Mouse (Mus musculus): Measurements from ENCODE around the gene Kctd19. TPM values are rescaled to one million over a fixed set of nuclear protein-coding genes. Genes with fewer than 3 reads are reported as not detected.

Kctd19 gene
- polyA plus RNA-seq, 1 experiment from 2014 or later = not detected

GRCm38 (mm10) chr8:105355179-105356024 lies 57.9 kb downstream of the Kctd19 start:
- Histone ChIP-seq H3K36me3 (ENCODE audit: control insufficient read depth, insufficient read depth) (peaks cover 4% of the 10 kb centered on the region; the same call in 1 of the 2 replicates), H3K9me3 (ENCODE audit: control insufficient read depth, low read length) (no peaks in the 10 kb centered on the region), H3K27ac (ENCODE audit: low read length) (no peak overlapping the region), H3K4me2 (ENCODE audit: low read length) (no peak overlapping the region), H3K4me3 (replicated peaks; ENCODE audit: low read length) (no peak overlapping the region), H3K4me1 (replicated peaks; ENCODE audit: control insufficient read depth, insufficient read depth, low read length) (peaks cover 5% of the 10 kb centered on the region), H3K27me3 (replicated peaks; ENCODE audit: control insufficient read depth, insufficient read depth, low read length) (no peaks in the 10 kb centered on the region), H3K9ac (replicated peaks; ENCODE audit: low read depth, low read length) (no peak overlapping the region)
- no peak for ATAC-seq
- 78% methylated on average over 26 of the region's 26 CpGs for WGBS

GRCm38 (mm10) chr8:105354549-105354948 lies 58.8 kb downstream of the Kctd19 start:
- Histone ChIP-seq H3K9me3 (ENCODE audit: control insufficient read depth, low read length) (no peaks in the 10 kb centered on the region), H3K27ac (ENCODE audit: low read length) (no peak overlapping the region), H3K4me1 (replicated peaks; ENCODE audit: control insufficient read depth, insufficient read depth, low read length) (peaks cover 14% of the 10 kb centered on the region), H3K9ac (replicated peaks; ENCODE audit: low read depth, low read length) (no peak overlapping the region), H3K4me3 (replicated peaks; ENCODE audit: low read length) (no peak overlapping the region), H3K4me2 (ENCODE audit: low read length) (no peak overlapping the region), H3K36me3 (ENCODE audit: control insufficient read depth, insufficient read depth) (peaks cover 4% of the 10 kb centered on the region; the same call in 1 of the 2 replicates), H3K27me3 (replicated peaks; ENCODE audit: control insufficient read depth, insufficient read depth, low read length) (no peaks in the 10 kb centered on the region)
- ATAC-seq = no peak
- 92% methylated on average over 4 of the region's 4 CpGs for WGBS

- H3K4me3 ChIP-seq (replicated peaks; ENCODE audit: low read length) = no peak overlapping the region
- no peak for ATAC-seq
- peaks cover 15% of the 10 kb centered on the region for H3K4me1 ChIP-seq (replicated peaks; ENCODE audit: control insufficient read depth, insufficient read depth, low read length)
- H3K27ac ChIP-seq (ENCODE audit: low read length) = no peak overlapping the region
- no peaks in the 10 kb centered on the region for H3K27me3 ChIP-seq (replicated peaks; ENCODE audit: control insufficient read depth, insufficient read depth, low read length)
- 75% methylated on average over 8 of the region's 8 CpGs for WGBS
- H3K4me2 ChIP-seq (ENCODE audit: low read length) = no peak overlapping the region
- H3K36me3 ChIP-seq (ENCODE audit: control insufficient read depth, insufficient read depth) = peaks cover 4% of the 10 kb centered on the region; the same call in 1 of the 2 replicates
- no peak overlapping the region for H3K9ac ChIP-seq (replicated peaks; ENCODE audit: low read depth, low read length)
- H3K9me3 ChIP-seq (ENCODE audit: control insufficient read depth, low read length) = no peaks in the 10 kb centered on the region
Observed at GRCm38 (mm10) chr8:105353583-105354135, 59.6 kb downstream of the Kctd19 start.

GRCm38 (mm10) chr8:105350186-105350585 lies 63.1 kb downstream of the Kctd19 start:
- no peak for ATAC-seq
- peak overlapping the region; percentile 94 for H3K4me2 ChIP-seq (ENCODE audit: low read length)
- WGBS = 29% methylated on average over 7 of the region's 7 CpGs
- no peaks in the 10 kb centered on the region for H3K9me3 ChIP-seq (ENCODE audit: control insufficient read depth, low read length)
- peak overlapping the region; percentile 75 for H3K4me3 ChIP-seq (replicated peaks; ENCODE audit: low read length)
- no peaks in the 10 kb centered on the region for H3K36me3 ChIP-seq (ENCODE audit: control insufficient read depth, insufficient read depth)
- no peak overlapping the region; the same call in 1 of the 2 replicates for H3K9ac ChIP-seq (replicated peaks; ENCODE audit: low read depth, low read length)
- no peak overlapping the region for H3K27ac ChIP-seq (ENCODE audit: low read length)
- no peaks in the 10 kb centered on the region for H3K27me3 ChIP-seq (replicated peaks; ENCODE audit: control insufficient read depth, insufficient read depth, low read length)
- peaks cover 32% of the 10 kb centered on the region for H3K4me1 ChIP-seq (replicated peaks; ENCODE audit: control insufficient read depth, insufficient read depth, low read length)

GRCm38 (mm10) chr8:105349096-105349771 lies 64.1 kb downstream of the Kctd19 start:
- H3K9ac ChIP-seq (replicated peaks; ENCODE audit: low read depth, low read length) = peak overlapping the region; percentile 81
- H3K4me3 ChIP-seq (replicated peaks; ENCODE audit: low read length) = peak overlapping the region; percentile 75
- ATAC-seq = peak; percentile 26
- H3K27me3 ChIP-seq (replicated peaks; ENCODE audit: control insufficient read depth, insufficient read depth, low read length) = no peaks in the 10 kb centered on the region
- H3K4me2 ChIP-seq (ENCODE audit: low read length) = peak overlapping the region; percentile 94
- peaks cover 32% of the 10 kb centered on the region for H3K4me1 ChIP-seq (replicated peaks; ENCODE audit: control insufficient read depth, insufficient read depth, low read length)
- H3K9me3 ChIP-seq (ENCODE audit: control insufficient read depth, low read length) = no peaks in the 10 kb centered on the region
- H3K36me3 ChIP-seq (ENCODE audit: control insufficient read depth, insufficient read depth) = no peaks in the 10 kb centered on the region
- 0% methylated on average over 45 of the region's 48 CpGs for WGBS
- peak overlapping the region; percentile 68 for H3K27ac ChIP-seq (ENCODE audit: low read length)

- WGBS = under 1% methylated on average over 34 of the region's 34 CpGs
- no peaks in the 10 kb centered on the region for H3K9me3 ChIP-seq (ENCODE audit: control insufficient read depth, low read length)
Observed at GRCm38 (mm10) chr8:105348450-105349095, 64.7 kb downstream of the Kctd19 start, which contains the start of gene Slc9a5. Slc9a5 (plus strand) TSS chr8:105348843.

GRCm38 (mm10) chr8:105347428-105348221 lies 65.7 kb downstream of the Kctd19 start, which contains the start of gene Fhod1:
Fhod1 (minus strand) TSS chr8:105347953.
- ATAC-seq = peak; percentile 89
- under 1% methylated on average over 51 of the region's 53 CpGs for WGBS

More at GRCm38 (mm10) chr8:105348450-105349095, 64.7 kb downstream of the Kctd19 start, which contains the start of gene Slc9a5:
- peak; percentile 27 for ATAC-seq
- Histone ChIP-seq H3K4me1 (replicated peaks; ENCODE audit: control insufficient read depth, insufficient read depth, low read length) (peaks cover 32% of the 10 kb centered on the region), H3K27me3 (replicated peaks; ENCODE audit: control insufficient read depth, insufficient read depth, low read length) (no peaks in the 10 kb centered on the region), H3K4me3 (replicated peaks; ENCODE audit: low read length) (peak within 1 kb of the TSS; percentile 75), H3K4me2 (ENCODE audit: low read length) (peak within 1 kb of the TSS; percentile 94), H3K36me3 (ENCODE audit: control insufficient read depth, insufficient read depth) (no peaks in the 10 kb centered on the region), H3K9ac (replicated peaks; ENCODE audit: low read depth, low read length) (peak within 1 kb of the TSS; percentile 81), H3K27ac (ENCODE audit: low read length) (peak within 1 kb of the TSS; percentile 68)

GRCm38 (mm10) chr8:105346611-105347427 lies 66.5 kb downstream of the Kctd19 start:
- H3K4me3 ChIP-seq (replicated peaks; ENCODE audit: low read length) = peak overlapping the region; percentile 75
- H3K4me1 ChIP-seq (replicated peaks; ENCODE audit: control insufficient read depth, insufficient read depth, low read length) = peaks cover 32% of the 10 kb centered on the region
- no peaks in the 10 kb centered on the region for H3K9me3 ChIP-seq (ENCODE audit: control insufficient read depth, low read length)
- H3K27me3 ChIP-seq (replicated peaks; ENCODE audit: control insufficient read depth, insufficient read depth, low read length) = no peaks in the 10 kb centered on the region
- peak overlapping the region; percentile 81 for H3K9ac ChIP-seq (replicated peaks; ENCODE audit: low read depth, low read length)
- no peak overlapping the region for H3K27ac ChIP-seq (ENCODE audit: low read length)
- ATAC-seq = peak; percentile 1; the same call in 1 of the 2 replicates
- WGBS = 4% methylated on average over 32 of the region's 34 CpGs
- H3K4me2 ChIP-seq (ENCODE audit: low read length) = peak overlapping the region; percentile 94
- no peaks in the 10 kb centered on the region for H3K36me3 ChIP-seq (ENCODE audit: control insufficient read depth, insufficient read depth)

More at GRCm38 (mm10) chr8:105347428-105348221, 65.7 kb downstream of the Kctd19 start, which contains the start of gene Fhod1:
- H3K36me3 ChIP-seq (ENCODE audit: control insufficient read depth, insufficient read depth) = no peaks in the 10 kb centered on the region
- no peaks in the 10 kb centered on the region for H3K27me3 ChIP-seq (replicated peaks; ENCODE audit: control insufficient read depth, insufficient read depth, low read length)
- H3K9ac ChIP-seq (replicated peaks; ENCODE audit: low read depth, low read length) = peak within 1 kb of the TSS; percentile 81
- peak within 1 kb of the TSS; percentile 94 for H3K4me2 ChIP-seq (ENCODE audit: low read length)
- H3K4me3 ChIP-seq (replicated peaks; ENCODE audit: low read length) = peak within 1 kb of the TSS; percentile 75
- H3K9me3 ChIP-seq (ENCODE audit: control insufficient read depth, low read length) = no peaks in the 10 kb centered on the region
- peaks cover 32% of the 10 kb centered on the region for H3K4me1 ChIP-seq (replicated peaks; ENCODE audit: control insufficient read depth, insufficient read depth, low read length)
- peak within 1 kb of the TSS; percentile 68 for H3K27ac ChIP-seq (ENCODE audit: low read length)
